Mouse (Mus musculus): Measurements from ENCODE around the gene Astn2. TPM values are rescaled to one million over a fixed set of nuclear protein-coding genes. Genes with fewer than 3 reads are reported as not detected.

The Astn2 gene
- polyA plus RNA-seq, 1 experiment = not detected

- TF ChIP-seq MAX (IDR thresholded peaks at IDR 0.05) (no peak), USF1 (IDR thresholded peaks at IDR 0.05; ENCODE audit: low read depth) (no peak), FOSL1 (IDR thresholded peaks at IDR 0.05; ENCODE audit: insufficient read depth, low read length, poor library complexity, severe bottlenecking) (no peak), CEBPB (IDR thresholded peaks at IDR 0.05; ENCODE audit: low read depth) (no peak), CTCF (IDR thresholded peaks at IDR 0.05; ENCODE audit: control insufficient read depth, insufficient read depth, insufficient read length) (no peak), MYOG (IDR thresholded peaks at IDR 0.05; ENCODE audit: control insufficient read depth, extremely low read depth, insufficient read length) (no peak), MYOD1 (IDR thresholded peaks at IDR 0.05; ENCODE audit: control insufficient read depth, insufficient read length, low read depth) (no peak)
- Histone ChIP-seq H3K79me3 (ENCODE audit: low read depth) (no peaks in the 10 kb centered on the region), H3ac (ENCODE audit: control insufficient read depth, insufficient read length, low read depth) (no peak overlapping the region), H3K79me2 (ENCODE audit: control insufficient read depth, insufficient read depth) (no peaks in the 10 kb centered on the region), H3K4me3 (ENCODE audit: insufficient read depth, poor library complexity, severe bottlenecking) (no peak overlapping the region), H3K27me3 (ENCODE audit: control insufficient read depth, insufficient read depth, insufficient read length) (no peaks in the 10 kb centered on the region), H3K36me3 (ENCODE audit: control insufficient read depth, insufficient read depth) (no peaks in the 10 kb centered on the region)
These were observed 496.8 kb downstream of the Astn2 start for GRCm38 (mm10) chr4:65907660-65908059.

GRCm38 (mm10) chr4:65904963-65905362 lies 499.4 kb downstream of the Astn2 start:
- no peak overlapping the region for H3ac ChIP-seq (ENCODE audit: control insufficient read depth, insufficient read length, low read depth)
- TF ChIP-seq CEBPB (IDR thresholded peaks at IDR 0.05; ENCODE audit: low read depth) = no peak
- no peak for TF ChIP-seq CTCF (IDR thresholded peaks at IDR 0.05; ENCODE audit: control insufficient read depth, insufficient read depth, insufficient read length)
- TF ChIP-seq MYOD1 (IDR thresholded peaks at IDR 0.05; ENCODE audit: control insufficient read depth, insufficient read length, low read depth) = no peak
- no peak for TF ChIP-seq USF1 (IDR thresholded peaks at IDR 0.05; ENCODE audit: low read depth)
- no peak for TF ChIP-seq MYOG (IDR thresholded peaks at IDR 0.05; ENCODE audit: control insufficient read depth, extremely low read depth, insufficient read length)
- TF ChIP-seq FOSL1 (IDR thresholded peaks at IDR 0.05; ENCODE audit: insufficient read depth, low read length, poor library complexity, severe bottlenecking) = no peak
- TF ChIP-seq MAX (IDR thresholded peaks at IDR 0.05) = no peak

GRCm38 (mm10) chr4:65896092-65897027 lies 508.1 kb downstream of the Astn2 start:
- H3ac ChIP-seq (ENCODE audit: control insufficient read depth, insufficient read length, low read depth) = no peak overlapping the region
- no peaks in the 10 kb centered on the region for H3K36me3 ChIP-seq (ENCODE audit: control insufficient read depth, insufficient read depth)
- H3K4me3 ChIP-seq (ENCODE audit: insufficient read depth, poor library complexity, severe bottlenecking) = no peak overlapping the region
- H3K27me3 ChIP-seq (ENCODE audit: control insufficient read depth, insufficient read depth, insufficient read length) = no peaks in the 10 kb centered on the region
- TF ChIP-seq MYOG (IDR thresholded peaks at IDR 0.05; ENCODE audit: control insufficient read depth, extremely low read depth, insufficient read length) = no peak
- no peak for TF ChIP-seq MAX (IDR thresholded peaks at IDR 0.05)
- TF ChIP-seq USF1 (IDR thresholded peaks at IDR 0.05; ENCODE audit: low read depth) = no peak
- no peak for TF ChIP-seq CTCF (IDR thresholded peaks at IDR 0.05; ENCODE audit: control insufficient read depth, insufficient read depth, insufficient read length)
- no peak for TF ChIP-seq MYOD1 (IDR thresholded peaks at IDR 0.05; ENCODE audit: control insufficient read depth, insufficient read length, low read depth)
- TF ChIP-seq FOSL1 (IDR thresholded peaks at IDR 0.05; ENCODE audit: insufficient read depth, low read length, poor library complexity, severe bottlenecking) = no peak
- no peak for TF ChIP-seq CEBPB (IDR thresholded peaks at IDR 0.05; ENCODE audit: low read depth)
- no peaks in the 10 kb centered on the region for H3K79me3 ChIP-seq (ENCODE audit: low read depth)
- H3K79me2 ChIP-seq (ENCODE audit: control insufficient read depth, insufficient read depth) = no peaks in the 10 kb centered on the region

More at GRCm38 (mm10) chr4:65904963-65905362, 499.4 kb downstream of the Astn2 start:
- Histone ChIP-seq H3K4me3 (ENCODE audit: insufficient read depth, poor library complexity, severe bottlenecking) (no peak overlapping the region), H3K36me3 (ENCODE audit: control insufficient read depth, insufficient read depth) (no peaks in the 10 kb centered on the region), H3K27me3 (ENCODE audit: control insufficient read depth, insufficient read depth, insufficient read length) (no peaks in the 10 kb centered on the region), H3K79me2 (ENCODE audit: control insufficient read depth, insufficient read depth) (no peaks in the 10 kb centered on the region), H3K79me3 (ENCODE audit: low read depth) (no peaks in the 10 kb centered on the region)

GRCm38 (mm10) chr4:65888332-65888993 lies 515.9 kb downstream of the Astn2 start:
- Histone ChIP-seq H3ac (ENCODE audit: control insufficient read depth, insufficient read length, low read depth) (no peak overlapping the region), H3K79me3 (ENCODE audit: low read depth) (no peaks in the 10 kb centered on the region), H3K27me3 (ENCODE audit: control insufficient read depth, insufficient read depth, insufficient read length) (no peaks in the 10 kb centered on the region), H3K4me3 (ENCODE audit: insufficient read depth, poor library complexity, severe bottlenecking) (no peak overlapping the region), H3K36me3 (ENCODE audit: control insufficient read depth, insufficient read depth) (no peaks in the 10 kb centered on the region), H3K79me2 (ENCODE audit: control insufficient read depth, insufficient read depth) (no peaks in the 10 kb centered on the region)
- TF ChIP-seq CEBPB (IDR thresholded peaks at IDR 0.05; ENCODE audit: low read depth) = no peak
- TF ChIP-seq FOSL1 (IDR thresholded peaks at IDR 0.05; ENCODE audit: insufficient read depth, low read length, poor library complexity, severe bottlenecking) = no peak
- TF ChIP-seq USF1 (IDR thresholded peaks at IDR 0.05; ENCODE audit: low read depth) = no peak
- TF ChIP-seq MAX (IDR thresholded peaks at IDR 0.05) = no peak

GRCm38 (mm10) chr4:65886862-65887261 lies 517.5 kb downstream of the Astn2 start:
- Histone ChIP-seq H3K79me3 (ENCODE audit: low read depth) (no peaks in the 10 kb centered on the region), H3K4me3 (ENCODE audit: insufficient read depth, poor library complexity, severe bottlenecking) (no peak overlapping the region), H3K27me3 (ENCODE audit: control insufficient read depth, insufficient read depth, insufficient read length) (no peaks in the 10 kb centered on the region), H3ac (ENCODE audit: control insufficient read depth, insufficient read length, low read depth) (no peak overlapping the region), H3K79me2 (ENCODE audit: control insufficient read depth, insufficient read depth) (no peaks in the 10 kb centered on the region), H3K36me3 (ENCODE audit: control insufficient read depth, insufficient read depth) (no peaks in the 10 kb centered on the region)
- TF ChIP-seq MAX (IDR thresholded peaks at IDR 0.05) (no peak), MYOG (IDR thresholded peaks at IDR 0.05; ENCODE audit: control insufficient read depth, extremely low read depth, insufficient read length) (no peak), USF1 (IDR thresholded peaks at IDR 0.05; ENCODE audit: low read depth) (no peak), CEBPB (IDR thresholded peaks at IDR 0.05; ENCODE audit: low read depth) (no peak), CTCF (IDR thresholded peaks at IDR 0.05; ENCODE audit: control insufficient read depth, insufficient read depth, insufficient read length) (no peak), FOSL1 (IDR thresholded peaks at IDR 0.05; ENCODE audit: insufficient read depth, low read length, poor library complexity, severe bottlenecking) (no peak), MYOD1 (IDR thresholded peaks at IDR 0.05; ENCODE audit: control insufficient read depth, insufficient read length, low read depth) (no peak)
